Mouse (Mus musculus) adrenal gland (tissue): ENCODE data around the gene Acad12.
"Not testable (repeated sequence)": the region's sequence is repeated elsewhere in the genome, so short reads cannot be mapped to it uniquely, and the experiment has no call there.

Source experiments
- intact Hi-C: fragments of 180-260 bp; cut with DNase I; formaldehyde crosslinking; loops from one replicate; pipeline ENCODE4 v1.15.1; 2025

Gene Acad12

GRCm38 (mm10) chr5:121614921-121615320 lies 3.8 kb downstream of the Acad12 start:
- intact Hi-C loops: not testable (repeated sequence)

GRCm38 (mm10) chr5:121612036-121612435 lies 6.7 kb downstream of the Acad12 start:
- intact Hi-C loops: no loop called here

GRCm38 (mm10) chr5:121609556-121610135 lies 9.1 kb downstream of the Acad12 start:
- intact Hi-C loops: not testable (repeated sequence)

GRCm38 (mm10) chr5:121606151-121606550 lies 12.6 kb downstream of the Acad12 start:
- intact Hi-C loops: no loop called here

GRCm38 (mm10) chr5:121603815-121604214 lies 14.9 kb downstream of the Acad12 start:
- intact Hi-C loops: loop anchor here (5.0 kb wide), 1 partner anchor 57 kb away; the partner anchor contains the start of genes Adam1a, Gm42878 and Mapkapk5

GRCm38 (mm10) chr5:121601547-121602299 lies 17.0 kb downstream of the Acad12 start:
- intact Hi-C loops: loop anchor here (1.0 to 5.0 kb wide), 2 partner anchors 37 to 54 kb away; partner anchors contain the start of genes Adam1a, Gm42878 and Mapkapk5

GRCm38 (mm10) chr5:121598871-121599610 lies 19.7 kb downstream of the Acad12 start:
- intact Hi-C loops: no loop called here

- intact Hi-C loops: no loop called here
Observed at GRCm38 (mm10) chr5:121597991-121598537, 20.7 kb downstream of the Acad12 start.

GRCm38 (mm10) chr5:121597332-121597731 lies 21.4 kb downstream of the Acad12 start:
- intact Hi-C loops: no loop called here

GRCm38 (mm10) chr5:121596226-121596625 lies 22.5 kb downstream of the Acad12 start:
- intact Hi-C loops: no loop called here

GRCm38 (mm10) chr5:121595758-121596157 lies 23.0 kb downstream of the Acad12 start:
- intact Hi-C loops: no loop called here

- intact Hi-C loops: no loop called here
Observed at GRCm38 (mm10) chr5:121594714-121595313, 23.9 kb downstream of the Acad12 start.

GRCm38 (mm10) chr5:121593451-121594401 lies 25.0 kb downstream of the Acad12 start, which contains the start of gene Aldh2:
TSS of gene Aldh2 (minus strand) at chr5:121593824.
- intact Hi-C loops: no loop called here

- intact Hi-C loops: no loop called here
Observed at GRCm38 (mm10) chr5:121592816-121593407, 25.8 kb downstream of the Acad12 start.

GRCm38 (mm10) chr5:121592064-121592815 lies 26.5 kb downstream of the Acad12 start:
- intact Hi-C loops: no loop called here

GRCm38 (mm10) chr5:121591417-121592063 lies 27.2 kb downstream of the Acad12 start:
- intact Hi-C loops: no loop called here

- intact Hi-C loops: no loop called here
Observed at GRCm38 (mm10) chr5:121589928-121590327, 28.8 kb downstream of the Acad12 start.

- intact Hi-C loops: no loop called here
Observed at GRCm38 (mm10) chr5:121586400-121587039, 32.2 kb downstream of the Acad12 start.
